Mouse (Mus musculus) MEL (cell line): Measurements from ENCODE around the gene Atl3.

Source experiments
- CTCF ChIP-seq, 3 experiments: IDR thresholded peaks in 2 of 3; conservative IDR thresholded peaks in 1 of 3; 2 replicates each; pipeline ENCODE4 v1.5.1; 2011 to 2012; ENCODE audit warnings: low read length in 3 of 3, low read depth in 2 of 3, mild to moderate bottlenecking in 2 of 3, improper control_type of control experiment in 1 of 3, inconsistent platforms in 1 of 3, mixed read lengths in 1 of 3, moderate library complexity in 1 of 3; ENCODE audit not compliant: control insufficient read depth in 1 of 3, insufficient read depth in 1 of 3, poor library complexity in 1 of 3, severe bottlenecking in 1 of 3
- GATA1 ChIP-seq: IDR thresholded peaks from 2 replicates; pipeline ENCODE4 v1.6.1; 2011; ENCODE audit warnings: low read depth, low read length, improper control_type of control experiment
- MXI1 ChIP-seq: IDR thresholded peaks from 2 replicates; pipeline ENCODE4 v1.6.1; 2011; ENCODE audit warnings: mild to moderate bottlenecking, low read depth, low read length, improper control_type of control experiment
- POLR2AphosphoS2 ChIP-seq: IDR thresholded peaks from 2 replicates; pipeline ENCODE4 v1.6.1; 2011; ENCODE audit warnings: low read length, improper control_type of control experiment
- TCF12 ChIP-seq: IDR thresholded peaks from 2 replicates; pipeline ENCODE4 v1.6.1; 2014; ENCODE audit warnings: low read depth, mild to moderate bottlenecking, inconsistent platforms, low read length, improper control_type of control experiment, moderate library complexity

GRCm38 (mm10) chr19:7506321-7506720 is 12.5 kb downstream of the Atl3 start:
- TF ChIP-seq POLR2AphosphoS2 (no peak), MXI1 (no peak), CTCF (IDR thresholded peaks at IDR 0.05 in 2 of 3, conservative IDR thresholded peaks at IDR 0.05 in 1 of 3; ENCODE audit: control insufficient read depth in 1 of 3, insufficient read depth in 1 of 3, low read depth in 2 of 3, low read length in 3 of 3, poor library complexity in 1 of 3, severe bottlenecking in 1 of 3) (no peak), TCF12 (no peak), GATA1 (no peak)
